Mouse (Mus musculus) embryo, embryonic 10.5 days (tissue): ENCODE data around the gene Wscd2.

Experiments
- DNase-seq: peaks from one replicate; pipeline ENCODE4 v3.0.0-alpha.2; 2015; ENCODE audit warnings: low spot score

The Wscd2 gene

GRCm38 (mm10) chr5:113539858-113540257, 49.7 kb downstream of the Wscd2 start:
- no peak for DNase-seq

GRCm38 (mm10) chr5:113541196-113541595, 51.1 kb downstream of the Wscd2 start:
- DNase-seq: no peak

- DNase-seq: no peak
Measured at GRCm38 (mm10) chr5:113542885-113543476, 52.8 kb downstream of the Wscd2 start.

- peak; percentile 64 for DNase-seq
Measured at GRCm38 (mm10) chr5:113547949-113548700, 58.0 kb downstream of the Wscd2 start.

GRCm38 (mm10) chr5:113550249-113550648, 60.1 kb downstream of the Wscd2 start:
- no peak for DNase-seq

- peak; percentile 10 for DNase-seq
Measured at GRCm38 (mm10) chr5:113550759-113551158, 60.6 kb downstream of the Wscd2 start.

GRCm38 (mm10) chr5:113553402-113553897, 63.3 kb downstream of the Wscd2 start:
- peak; percentile 84 for DNase-seq

- peak; percentile 13 for DNase-seq
Measured at GRCm38 (mm10) chr5:113554095-113554494, 64.0 kb downstream of the Wscd2 start.

- no peak for DNase-seq
Measured at GRCm38 (mm10) chr5:113554571-113554970, 64.4 kb downstream of the Wscd2 start.

GRCm38 (mm10) chr5:113555684-113556083, 65.6 kb downstream of the Wscd2 start:
- DNase-seq: no peak

GRCm38 (mm10) chr5:113558065-113558464, 67.9 kb downstream of the Wscd2 start:
- DNase-seq: no peak

GRCm38 (mm10) chr5:113559627-113560026, 69.5 kb downstream of the Wscd2 start:
- no peak for DNase-seq

GRCm38 (mm10) chr5:113564463-113564862, 74.3 kb downstream of the Wscd2 start:
- DNase-seq: peak; percentile 46

- DNase-seq: no peak
Measured at GRCm38 (mm10) chr5:113565101-113565854, 75.1 kb downstream of the Wscd2 start.

GRCm38 (mm10) chr5:113565858-113566257, 75.7 kb downstream of the Wscd2 start:
- DNase-seq: no peak

- peak; percentile 42 for DNase-seq
Measured at GRCm38 (mm10) chr5:113570056-113570717, 80.1 kb downstream of the Wscd2 start.

GRCm38 (mm10) chr5:113577555-113577954, 87.4 kb downstream of the Wscd2 start:
- no peak for DNase-seq

GRCm38 (mm10) chr5:113578428-113578827, 88.3 kb downstream of the Wscd2 start:
- DNase-seq: no peak

GRCm38 (mm10) chr5:113579128-113579527, 89.0 kb downstream of the Wscd2 start:
- DNase-seq: no peak

GRCm38 (mm10) chr5:113580248-113580647, 90.1 kb downstream of the Wscd2 start:
- peak; percentile 68 for DNase-seq

- DNase-seq: no peak
Measured at GRCm38 (mm10) chr5:113580801-113581200, 90.7 kb downstream of the Wscd2 start.
